In the genomic region with DNA sequence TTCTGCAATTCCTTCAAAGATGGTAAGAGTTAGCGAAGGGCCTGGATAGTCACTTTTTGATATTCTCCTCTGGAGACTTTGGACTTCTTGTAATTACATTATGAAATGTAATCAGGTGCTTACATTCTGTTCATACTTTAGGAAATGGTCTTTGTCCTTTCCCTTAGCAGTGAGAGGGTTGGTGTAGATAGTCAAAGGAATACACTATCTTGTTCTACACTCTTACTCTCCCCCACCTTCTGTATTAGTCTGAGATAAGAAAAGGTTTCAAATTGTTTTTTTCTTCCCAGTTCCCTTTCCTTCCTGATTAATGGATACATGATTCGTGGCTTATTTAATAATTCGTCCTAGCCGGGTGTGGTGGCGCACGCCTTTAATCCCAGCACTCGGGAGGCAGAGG, we compare ENCODE assay signal across 29 mouse cellular contexts. TPM values are rescaled to one million over a fixed set of nuclear protein-coding genes. Genes with fewer than 3 reads are reported as not detected.
A peak's percentile ranks its signal among the peaks of the same experiment; 100 is the strongest.
DNase-seq lines count a peak whose midpoint lies in the region; ATAC-seq and TF ChIP-seq lines count a peak whose summit lies in the region.
"Had no signal": no experiment of that assay in that cellular context is flagged by ENCODE, and none has a peak within 500 bp of the region (broad histone marks: within the 10 kb centered on the region; RNA-seq: fewer than 3 reads in every experiment).

No protein-coding gene starts in this region.

- no peak for TF ChIP-seq CTCF in intestine, postnatal 0 days (IDR thresholded peaks at IDR 0.05; ENCODE audit: low read depth)
- no peak for TF ChIP-seq CTCF in MEL (IDR thresholded peaks at IDR 0.05 in 2 of 3, conservative IDR thresholded peaks at IDR 0.05 in 1 of 3; ENCODE audit: control insufficient read depth in 1 of 3, insufficient read depth in 1 of 3, low read depth in 2 of 3, low read length in 3 of 3, poor library complexity in 1 of 3, severe bottlenecking in 1 of 3)
- TF ChIP-seq CTCF in liver, postnatal 0 days (IDR thresholded peaks at IDR 0.05; ENCODE audit: low read depth), result no peak

- TF ChIP-seq RAD21 in MEL (IDR thresholded peaks at IDR 0.05; ENCODE audit: low read depth, low read length), result no peak

- no peaks in the 10 kb centered on the region for H3K27me3 ChIP-seq in intestine, embryonic 15.5 days (replicated peaks)
- no peaks in the 10 kb centered on the region for H3K27me3 ChIP-seq in intestine, postnatal 0 days (replicated peaks; ENCODE audit: control insufficient read depth, insufficient read depth, low read length)
- H3K27me3 ChIP-seq in MEL (ENCODE audit: control insufficient read depth in 1 of 2, insufficient read depth in 2 of 2, low read length in 2 of 2), result no peaks in the 10 kb centered on the region
- no peaks in the 10 kb centered on the region for H3K27me3 ChIP-seq in liver, embryonic 12.5 days (replicated peaks)
- H3K27me3 ChIP-seq in liver, postnatal 0 days (ENCODE audit: insufficient read depth, low read length), result no peaks in the 10 kb centered on the region
- H3K27me3 ChIP-seq in hindbrain, embryonic 13.5 days, result no peaks in the 10 kb centered on the region
- H3K27me3 ChIP-seq: embryonic facial prominence, embryonic 13.5 days; forebrain, embryonic 15.5 days; megakaryocyte, embryonic 14.5 days; midbrain, embryonic 13.5 days had no signal

- TF ChIP-seq EP300 in MEL (IDR thresholded peaks at IDR 0.05; ENCODE audit: low read depth in 1 of 2, low read length in 2 of 2), result peak; percentile 80 to 85
- peak; percentile 58 for TF ChIP-seq EP300 in liver, postnatal 0 days (IDR thresholded peaks at IDR 0.05; ENCODE audit: low read depth)

- peaks cover 30% of the 10 kb centered on the region for H3K79me2 ChIP-seq in MEL (ENCODE audit: control insufficient read depth, insufficient read depth, low read length, poor library complexity)

- TF ChIP-seq POLR2A in MEL (IDR thresholded peaks at IDR 0.05; ENCODE audit: control insufficient read depth in 1 of 2, insufficient read depth in 1 of 2, low read depth in 1 of 2, low read length in 2 of 2, poor library complexity in 1 of 2), result no peak

- H3K36me3 ChIP-seq in intestine, embryonic 15.5 days, result no peaks in the 10 kb centered on the region
- H3K36me3 ChIP-seq in intestine, postnatal 0 days (ENCODE audit: control insufficient read depth, insufficient read depth), result no peaks in the 10 kb centered on the region
- peaks cover 0 to 54% of the 10 kb centered on the region in 2 experiments; a peak in 2 of 4 replicates for H3K36me3 ChIP-seq in MEL (ENCODE audit: control insufficient read depth in 1 of 2, insufficient read depth in 2 of 2, low read length in 2 of 2)
- H3K36me3 ChIP-seq in liver, embryonic 12.5 days, result peaks cover 2% of the 10 kb centered on the region; the same call in 1 of the 2 replicates
- no peaks in the 10 kb centered on the region for H3K36me3 ChIP-seq in liver, postnatal 0 days (replicated peaks; ENCODE audit: insufficient read depth, low read length)
- no peaks in the 10 kb centered on the region for H3K36me3 ChIP-seq in hindbrain, embryonic 13.5 days
- H3K36me3 ChIP-seq: embryonic facial prominence, embryonic 13.5 days; forebrain, embryonic 10.5 days; forebrain, embryonic 15.5 days; heart, embryonic 10.5 days; midbrain, embryonic 13.5 days had no signal

- H3K4me1 ChIP-seq in intestine, embryonic 15.5 days (replicated peaks), result peaks cover 34% of the 10 kb centered on the region
- peaks cover 14% of the 10 kb centered on the region for H3K4me1 ChIP-seq in intestine, postnatal 0 days (replicated peaks; ENCODE audit: control insufficient read depth, insufficient read depth, low read length)
- peaks cover 21 to 34% of the 10 kb centered on the region in 2 experiments for H3K4me1 ChIP-seq in MEL (ENCODE audit: control insufficient read depth in 1 of 2, insufficient read depth in 2 of 2, low read length in 2 of 2)
- peaks cover 88% of the 10 kb centered on the region for H3K4me1 ChIP-seq in liver, embryonic 12.5 days
- peaks cover 64% of the 10 kb centered on the region for H3K4me1 ChIP-seq in liver, postnatal 0 days (ENCODE audit: insufficient read depth)
- peaks cover 18% of the 10 kb centered on the region for H3K4me1 ChIP-seq in hindbrain, embryonic 13.5 days (replicated peaks)
- H3K4me1 ChIP-seq: forebrain, embryonic 10.5 days had no signal

- no peak overlapping the region for H3K9ac ChIP-seq in intestine, embryonic 15.5 days
- H3K9ac ChIP-seq in intestine, postnatal 0 days (ENCODE audit: low read depth, low read length), result no peak overlapping the region
- no peak overlapping the region for H3K9ac ChIP-seq in MEL (ENCODE audit: control insufficient read depth, low read depth, low read length, poor library complexity, severe bottlenecking)
- no peak overlapping the region for H3K9ac ChIP-seq in liver, embryonic 12.5 days
- no peak overlapping the region for H3K9ac ChIP-seq in liver, postnatal 0 days (replicated peaks)
- no peak overlapping the region for H3K9ac ChIP-seq in hindbrain, embryonic 13.5 days
- H3K9ac ChIP-seq: embryonic facial prominence, embryonic 13.5 days; forebrain, embryonic 15.5 days; hindbrain, embryonic 14.5 days; lung, embryonic 14.5 days; midbrain, embryonic 13.5 days had no signal

- 87% methylated on average over 7 of the region's 7 CpGs for WGBS in intestine, embryonic 15.5 days
- WGBS in intestine, postnatal 0 days, result 70% methylated on average over 7 of the region's 7 CpGs
- 60% methylated on average over 7 of the region's 7 CpGs for WGBS in liver, embryonic 12.5 days (ENCODE audit: insufficient replicate concordance)
- WGBS in liver, postnatal 0 days (ENCODE audit: insufficient replicate concordance), result 65% methylated on average over 7 of the region's 7 CpGs
- WGBS in hindbrain, embryonic 13.5 days, result 98% methylated on average over 7 of the region's 7 CpGs

- no peak overlapping the region for H3K27ac ChIP-seq in intestine, embryonic 15.5 days
- H3K27ac ChIP-seq in intestine, postnatal 0 days (ENCODE audit: low read depth, low read length), result no peak overlapping the region
- no peak overlapping the region for H3K27ac ChIP-seq in MEL (ENCODE audit: control insufficient read depth, low read depth, low read length)
- no peak overlapping the region for H3K27ac ChIP-seq in liver, embryonic 12.5 days
- no peak overlapping the region for H3K27ac ChIP-seq in liver, postnatal 0 days (ENCODE audit: low read depth)
- H3K27ac ChIP-seq in hindbrain, embryonic 13.5 days, result no peak overlapping the region
- H3K27ac ChIP-seq: embryonic facial prominence, embryonic 13.5 days; forebrain, embryonic 10.5 days; forebrain, embryonic 15.5 days; heart, embryonic 10.5 days; hindbrain, embryonic 14.5 days; midbrain, embryonic 13.5 days; stomach, postnatal 0 days had no signal

- DNase-seq in MEL (ENCODE audit: low read depth, low spot score), result no peak
- DNase-seq in liver, postnatal 0 days, result no peak
- DNase-seq in natural killer cell, adult 2 months (ENCODE audit: low spot score in 2 of 2), result no peak
- DNase-seq: adrenal gland, postnatal 36 days; cerebellum, adult 18-20 months; cerebellum, postnatal 10 days; heart, postnatal 4 days; kidney, adult 9 months; kidney, postnatal 10 days; layer of hippocampus, adult 9-11 months; left cerebral cortex, postnatal 4 days; lung, embryonic 14.5 days; lung, postnatal 36 days; retina, postnatal 1 day; thymus, adult 18-20 months; thymus, postnatal 25 days had no signal

- no peaks in the 10 kb centered on the region for H3K9me3 ChIP-seq in intestine, embryonic 15.5 days
- H3K9me3 ChIP-seq in intestine, postnatal 0 days (ENCODE audit: control insufficient read depth), result no peaks in the 10 kb centered on the region
- no peaks in the 10 kb centered on the region for H3K9me3 ChIP-seq in MEL (replicated peaks; ENCODE audit: insufficient read depth, low read length)
- no peaks in the 10 kb centered on the region for H3K9me3 ChIP-seq in liver, embryonic 12.5 days (replicated peaks)
- no peaks in the 10 kb centered on the region for H3K9me3 ChIP-seq in liver, postnatal 0 days (ENCODE audit: low read length)
- no peaks in the 10 kb centered on the region for H3K9me3 ChIP-seq in hindbrain, embryonic 13.5 days
- H3K9me3 ChIP-seq: embryonic facial prominence, embryonic 13.5 days; forebrain, embryonic 10.5 days; forebrain, embryonic 15.5 days; heart, embryonic 10.5 days; megakaryocyte, embryonic 14.5 days; midbrain, embryonic 13.5 days had no signal

- H3K4me2 ChIP-seq in intestine, embryonic 15.5 days (replicated peaks), result no peak overlapping the region
- no peak overlapping the region for H3K4me2 ChIP-seq in intestine, postnatal 0 days (replicated peaks; ENCODE audit: low read depth)
- H3K4me2 ChIP-seq in liver, embryonic 12.5 days, result peak overlapping the region; percentile 11; the same call in 1 of the 2 replicates
- no peak overlapping the region for H3K4me2 ChIP-seq in liver, postnatal 0 days (ENCODE audit: low read depth, low read length)
- H3K4me2 ChIP-seq in hindbrain, embryonic 13.5 days, result no peak overlapping the region
- H3K4me2 ChIP-seq: embryonic facial prominence, embryonic 13.5 days; forebrain, embryonic 15.5 days; hindbrain, embryonic 14.5 days; lung, embryonic 14.5 days; midbrain, embryonic 13.5 days had no signal

- ATAC-seq in intestine, embryonic 15.5 days, result 0 out of 2 replicates have a peak, but pooled peaks have one; percentile 27
- ATAC-seq in intestine, postnatal 0 days, result no peak
- peak; percentile 52 for ATAC-seq in liver, embryonic 12.5 days
- ATAC-seq in liver, postnatal 0 days, result no peak
- no peak for ATAC-seq in hindbrain, embryonic 13.5 days (ENCODE audit: low FRiP score)
- ATAC-seq: CD4-positive, CD25-positive, alpha-beta regulatory T cell, adult 4 months; forebrain, embryonic 15.5 days; midbrain, embryonic 13.5 days had no signal

- H3K4me3 ChIP-seq in intestine, embryonic 15.5 days (replicated peaks), result no peak overlapping the region
- no peak overlapping the region for H3K4me3 ChIP-seq in intestine, postnatal 0 days (ENCODE audit: low read depth, low read length)
- no peak overlapping the region for H3K4me3 ChIP-seq in MEL (ENCODE audit: control insufficient read depth in 1 of 2, insufficient read depth in 1 of 2, low read depth in 2 of 2, low read length in 2 of 2)
- H3K4me3 ChIP-seq in liver, embryonic 12.5 days, result no peak overlapping the region
- H3K4me3 ChIP-seq in liver, postnatal 0 days (ENCODE audit: low read depth, low read length), result no peak overlapping the region
- no peak overlapping the region for H3K4me3 ChIP-seq in hindbrain, embryonic 13.5 days
- H3K4me3 ChIP-seq: embryonic facial prominence, embryonic 13.5 days; forebrain, embryonic 10.5 days; forebrain, embryonic 15.5 days; heart, embryonic 10.5 days; megakaryocyte, embryonic 14.5 days; midbrain, embryonic 13.5 days had no signal

RNA-seq across cellular contexts. Expression of gene Susd6, which starts 32.2 kb away (rescaled TPM):
- polyA plus RNA-seq in intestine, embryonic 15.5 days (2015; fragmentation: Nextera tagmentation; extraction: Ambion mirVana), result 16.9 and 18.7 TPM in 2 replicates
- 16.9 and 17.6 TPM in 2 replicates for polyA plus RNA-seq in intestine, postnatal 0 days (2015; fragmentation: Nextera tagmentation; extraction: Ambion mirVana)
- total RNA-seq in MEL (2012; rRNA removed), result 12.2 and 13.0 TPM in 2 replicates
- 10 to 100 TPM in 1 of 2 experiments, not detected in 1; 22.4 TPM for polyA plus RNA-seq in MEL (2012; ENCODE audit: insufficient read depth in 1 of 2, insufficient read length in 2 of 2, low read depth in 1 of 2, low replicate concordance in 2 of 2, missing spikeins in 1 of 2)
- polyA plus RNA-seq in liver, embryonic 12.5 days (2016; fragmentation: Nextera tagmentation; extraction: Ambion mirVana), result 15.0 and 15.9 TPM in 2 replicates
- 8.6 and 10.8 TPM in 2 replicates for polyA plus RNA-seq in liver, postnatal 0 days (2015; fragmentation: Nextera tagmentation; extraction: Ambion mirVana)
- polyA plus RNA-seq in hindbrain, embryonic 13.5 days (2015; fragmentation: Nextera tagmentation; extraction: Ambion mirVana), result 11.4 and 12.8 TPM in 2 replicates

Comparison
In these comparisons a context has a peak if more than half of its experiments do, and no peak if none do; other contexts are left out.
1. ATAC-seq: peak in intestine, embryonic 15.5 days (single experiment) and liver, embryonic 12.5 days (single experiment); none in intestine, postnatal 0 days (single experiment), liver, postnatal 0 days (single experiment) and hindbrain, embryonic 13.5 days (single experiment).